ENCODE assay signal across 8 mouse cellular contexts in genomic region chr3:122244759-122245158, GRCm38 (mm10). TPM values are rescaled to one million over a fixed set of nuclear protein-coding genes. Genes with fewer than 3 reads are reported as not detected.
DNase-seq lines count a peak whose midpoint lies in the region; ATAC-seq and TF ChIP-seq lines count a peak whose summit lies in the region.

No protein-coding gene starts in this region.

- H3K4me3 ChIP-seq in heart, embryonic 10.5 days, result peak overlapping the region; percentile 97
- peak overlapping the region in 2 of 3 experiments; percentile 15 to 30 for H3K4me3 ChIP-seq in CH12.LX (replicated peaks in 1 of 3; ENCODE audit: low read depth in 2 of 3, low read length in 2 of 3, poor library complexity in 1 of 3)
- peak overlapping the region; percentile 95 for H3K4me3 ChIP-seq in forebrain, embryonic 15.5 days
- peak overlapping the region; percentile 37 for H3K4me3 ChIP-seq in liver, embryonic 15.5 days (replicated peaks)

- ATAC-seq in forebrain, embryonic 15.5 days (replicated peaks), result no peak
- ATAC-seq in liver, embryonic 15.5 days (ENCODE audit: insufficient read depth), result no peak
- no peak for ATAC-seq in erythroid progenitor cell, adult 5-6 weeks (replicated peaks; ENCODE audit: low FRiP score, poor library complexity, severe bottlenecking)

- in situ Hi-C loops in CH12.LX (cut with MboI; ENCODE audit: low pct_ligation_motif_present, low pct_unique_long_range_greater_than_20kb, low sequenced_read_pairs), result no loop called here

- H3K79me2 ChIP-seq in CH12.LX (replicated peaks; ENCODE audit: control insufficient read depth, extremely low read depth, insufficient read depth, poor library complexity, severe bottlenecking), result peaks cover 16% of the 10 kb centered on the region

- H3K9me3 ChIP-seq in heart, embryonic 10.5 days, result no peaks in the 10 kb centered on the region
- H3K9me3 ChIP-seq in CH12.LX (replicated peaks; ENCODE audit: low read length), result no peaks in the 10 kb centered on the region
- H3K9me3 ChIP-seq in forebrain, embryonic 15.5 days, result no peaks in the 10 kb centered on the region
- H3K9me3 ChIP-seq in liver, embryonic 15.5 days (replicated peaks), result no peaks in the 10 kb centered on the region

- no peak for TF ChIP-seq CTCF in CH12.LX (conservative IDR thresholded peaks at IDR 0.05 in 1 of 2, IDR thresholded peaks at IDR 0.05 in 1 of 2; ENCODE audit: low read depth in 2 of 2, low read length in 2 of 2)

- 60% methylated on average over 6 of the region's 6 CpGs for WGBS in heart, embryonic 10.5 days
- WGBS in forebrain, embryonic 15.5 days, result 37% methylated on average over 6 of the region's 6 CpGs
- 45% methylated on average over 6 of the region's 6 CpGs for WGBS in liver, embryonic 15.5 days (ENCODE audit: insufficient replicate concordance)

- peaks cover 15% of the 10 kb centered on the region for H3K4me1 ChIP-seq in heart, embryonic 10.5 days
- H3K4me1 ChIP-seq in CH12.LX (ENCODE audit: control insufficient read depth in 1 of 2, insufficient read depth in 2 of 2), result peaks cover 0 to 34% of the 10 kb centered on the region in 2 experiments; a peak in 2 of 4 replicates
- H3K4me1 ChIP-seq in forebrain, embryonic 15.5 days, result peaks cover 23% of the 10 kb centered on the region
- H3K4me1 ChIP-seq in liver, embryonic 15.5 days (replicated peaks), result peaks cover 43% of the 10 kb centered on the region

- dilution Hi-C loops in CH12.LX (cut with MboI; ENCODE audit: extremely low pct_ligation_motif_present, extremely low pct_unique_long_range_greater_than_20kb, low sequenced_read_pairs), result no loop called here

- peak overlapping the region; percentile 82 for H3K9ac ChIP-seq in CH12.LX (ENCODE audit: insufficient read depth, low read depth)
- H3K9ac ChIP-seq in forebrain, embryonic 15.5 days (replicated peaks), result peak overlapping the region; percentile 38
- H3K9ac ChIP-seq in liver, embryonic 15.5 days, result peak overlapping the region; percentile 43

- no peak for TF ChIP-seq POLR2A in CH12.LX (IDR thresholded peaks at IDR 0.05; ENCODE audit: low read depth, low read length)

- intact Hi-C loops in heart, postnatal 14 days (cut with DNase I), result loop anchor here (5.0 kb wide), 2 partner anchors 48 to 223 kb away; partner anchors contain the start of gene Bcar3

- TF ChIP-seq EP300 in CH12.LX (IDR thresholded peaks at IDR 0.05; ENCODE audit: low read length), result no peak

- no peaks in the 10 kb centered on the region for H3K27me3 ChIP-seq in heart, embryonic 10.5 days (ENCODE audit: insufficient read depth, poor library complexity, severe bottlenecking)
- no peaks in the 10 kb centered on the region for H3K27me3 ChIP-seq in CH12.LX (replicated peaks)
- no peaks in the 10 kb centered on the region for H3K27me3 ChIP-seq in forebrain, embryonic 15.5 days
- no peaks in the 10 kb centered on the region for H3K27me3 ChIP-seq in liver, embryonic 15.5 days

- H3K4me2 ChIP-seq in CH12.LX (ENCODE audit: insufficient read depth, low read depth, poor library complexity, severe bottlenecking), result peak overlapping the region; percentile 94
- peak overlapping the region; percentile 41 for H3K4me2 ChIP-seq in forebrain, embryonic 15.5 days (replicated peaks)
- H3K4me2 ChIP-seq in liver, embryonic 15.5 days, result peak overlapping the region; percentile 70

- H3K27ac ChIP-seq in heart, embryonic 10.5 days, result peak overlapping the region; percentile 96
- no peak overlapping the region for H3K27ac ChIP-seq in CH12.LX (ENCODE audit: insufficient read depth, low read depth)
- H3K27ac ChIP-seq in forebrain, embryonic 15.5 days (replicated peaks), result peak overlapping the region; percentile 95
- peak overlapping the region; percentile 80 for H3K27ac ChIP-seq in liver, embryonic 15.5 days (replicated peaks)

- H3K36me3 ChIP-seq in heart, embryonic 10.5 days, result no peaks in the 10 kb centered on the region
- peaks cover 0 to 4% of the 10 kb centered on the region in 2 experiments for H3K36me3 ChIP-seq in CH12.LX (replicated peaks in 1 of 2; ENCODE audit: control insufficient read depth in 1 of 2, insufficient read depth in 1 of 2, low read length in 1 of 2)
- no peaks in the 10 kb centered on the region for H3K36me3 ChIP-seq in forebrain, embryonic 15.5 days
- H3K36me3 ChIP-seq in liver, embryonic 15.5 days (replicated peaks), result peaks cover 10% of the 10 kb centered on the region

- no peak for DNase-seq in heart, embryonic 10.5 days (ENCODE audit: low spot score)
- no peak for DNase-seq in heart, postnatal 14 days
- no peak for DNase-seq in CH12.LX (ENCODE audit: extremely low read depth)
- no peak for DNase-seq in cerebellum, adult 11 months
- DNase-seq in gastrocnemius, postnatal 25 days, result no peak

- no peak for TF ChIP-seq RAD21 in CH12.LX (IDR thresholded peaks at IDR 0.05; ENCODE audit: low read depth, low read length)

TF ChIP-seq in CH12.LX, 34 proteins besides CTCF, POLR2A, EP300 and RAD21:
- no peak for TF ChIP-seq MAX (IDR thresholded peaks at IDR 0.05; ENCODE audit: low read length)
- TF ChIP-seq NELFE (IDR thresholded peaks at IDR 0.05; ENCODE audit: low read depth, low read length), result no peak
- no peak for TF ChIP-seq SMC3 (IDR thresholded peaks at IDR 0.05; ENCODE audit: low read depth, low read length)
- no peak for TF ChIP-seq ZC3H11A (IDR thresholded peaks at IDR 0.05; ENCODE audit: low read depth, low read length)
- TF ChIP-seq GABPA (IDR thresholded peaks at IDR 0.05; ENCODE audit: insufficient replicate concordance, low read depth, low read length), result no peak
- no peak for TF ChIP-seq ETS1 (conservative IDR thresholded peaks at IDR 0.05; ENCODE audit: low read depth, low read length)
- no peak for TF ChIP-seq MXI1 (IDR thresholded peaks at IDR 0.05; ENCODE audit: low read depth, low read length)

RNA-seq across cellular contexts. Expression of gene Gclm, which starts 0.6 kb away (rescaled TPM):
- 76.0 and 81.2 TPM in 2 replicates for polyA plus RNA-seq in heart, embryonic 10.5 days (2016; fragmentation: Nextera tagmentation; extraction: Ambion mirVana)
- 10 to 100 TPM; 57.2 to 61.6 TPM for total RNA-seq in heart, postnatal 14 days (2021)
- 26.1 and 38.4 TPM in 2 replicates for total RNA-seq in CH12.LX (2012; rRNA removed)
- 195 and 214 TPM in 2 replicates for total RNA-seq in CH12.LX (2014; rRNA removed)
- polyA plus RNA-seq in CH12.LX (2012; ENCODE audit: insufficient read length, low read depth), result 85.4 and 108 TPM in 2 replicates
- polyA plus RNA-seq in forebrain, embryonic 15.5 days (2015; fragmentation: Nextera tagmentation; extraction: Ambion mirVana), result 52.6 and 57.4 TPM in 2 replicates
- 427 and 441 TPM in 2 replicates for polyA plus RNA-seq in liver, embryonic 15.5 days (2015; fragmentation: Nextera tagmentation; extraction: Ambion mirVana)
- 337 and 399 TPM in 2 replicates for total RNA-seq in erythroid progenitor cell, adult 5-6 weeks (2015; ENCODE audit: low replicate concordance)
- total RNA-seq in erythroid progenitor cell, adult 5-6 weeks (2017; ENCODE audit: low replicate concordance), result 336 and 379 TPM in 2 replicates
- total RNA-seq in gastrocnemius, postnatal 25 days (2021), result 10 to 100 TPM; 21.3 to 21.7 TPM

RNA-seq across cellular contexts. Expression of gene Dnttip2, which starts 29.4 kb away (rescaled TPM):
- 53.1 and 77.4 TPM in 2 replicates for polyA plus RNA-seq in heart, embryonic 10.5 days (2016; fragmentation: Nextera tagmentation; extraction: Ambion mirVana)
- 10 to 100 TPM; 23.9 to 24.1 TPM for total RNA-seq in heart, postnatal 14 days (2021)
- total RNA-seq in CH12.LX (2012; rRNA removed), result 41.9 and 62.3 TPM in 2 replicates
- total RNA-seq in CH12.LX (2014; rRNA removed), result 65.2 and 72.7 TPM in 2 replicates
- 121 and 141 TPM in 2 replicates for polyA plus RNA-seq in CH12.LX (2012; ENCODE audit: insufficient read length, low read depth)
- 51.9 and 59.9 TPM in 2 replicates for polyA plus RNA-seq in forebrain, embryonic 15.5 days (2015; fragmentation: Nextera tagmentation; extraction: Ambion mirVana)
- 25.6 and 29.8 TPM in 2 replicates for polyA plus RNA-seq in liver, embryonic 15.5 days (2015; fragmentation: Nextera tagmentation; extraction: Ambion mirVana)
- total RNA-seq in erythroid progenitor cell, adult 5-6 weeks (2015; ENCODE audit: low replicate concordance), result 58.7 and 68.3 TPM in 2 replicates
- 23.7 and 31.9 TPM in 2 replicates for total RNA-seq in erythroid progenitor cell, adult 5-6 weeks (2017; ENCODE audit: low replicate concordance)
- 10 to 100 TPM; 17.4 to 21.9 TPM for total RNA-seq in gastrocnemius, postnatal 25 days (2021)

RNA-seq across cellular contexts. Expression of gene Bcar3, which starts 49.2 kb away (rescaled TPM):
- polyA plus RNA-seq in heart, embryonic 10.5 days (2016; fragmentation: Nextera tagmentation; extraction: Ambion mirVana), result 7.8 and 17.0 TPM in 2 replicates
- total RNA-seq in heart, postnatal 14 days (2021), result 1 to 10 TPM; 8.0 to 9.0 TPM
- total RNA-seq in CH12.LX (2012; rRNA removed) (47.4 and 56.9 TPM in 2 replicates), CH12.LX (2014; rRNA removed) (52.0 and 54.6 TPM in 2 replicates)
- 55.9 and 61.2 TPM in 2 replicates for polyA plus RNA-seq in CH12.LX (2012; ENCODE audit: insufficient read length, low read depth)
- 5.0 and 6.1 TPM in 2 replicates for polyA plus RNA-seq in forebrain, embryonic 15.5 days (2015; fragmentation: Nextera tagmentation; extraction: Ambion mirVana)
- 5.2 and 6.1 TPM in 2 replicates for polyA plus RNA-seq in liver, embryonic 15.5 days (2015; fragmentation: Nextera tagmentation; extraction: Ambion mirVana)
- total RNA-seq in erythroid progenitor cell, adult 5-6 weeks (2015; ENCODE audit: low replicate concordance), result 0.72 TPM in 1 of 2 replicates, not detected in the other
- total RNA-seq in erythroid progenitor cell, adult 5-6 weeks (2017; ENCODE audit: low replicate concordance), result 2.6 TPM in 1 of 2 replicates, not detected in the other
- total RNA-seq in gastrocnemius, postnatal 25 days (2021), result 1 to 10 TPM; 3.4 to 4.4 TPM

Comparison
In these comparisons a context has a peak if more than half of its experiments do, and no peak if none do; other contexts are left out.
1. H3K4me3 ChIP-seq: peak in every context shown above with its lines; median percentile 97 in heart, embryonic 10.5 days; 95 in forebrain, embryonic 15.5 days; 37 in liver, embryonic 15.5 days; 22 in CH12.LX.
2. H3K4me2 ChIP-seq: peak in every context shown above with its lines; median percentile 94 in CH12.LX; 70 in liver, embryonic 15.5 days; 41 in forebrain, embryonic 15.5 days.
3. RNA of gene Bcar3, which starts 49.2 kb away (total RNA-seq): 47.4 to 56.9 TPM in CH12.LX; 8.0 to 9.0 TPM in heart, postnatal 14 days, 3.4 to 4.4 TPM in gastrocnemius, postnatal 25 days and 0.72 to 2.6 TPM in erythroid progenitor cell, adult 5-6 weeks; every median in the first group is over 4 times any median in the second.
4. Peak in every context shown above with its lines, with median percentiles within 50 percentile points of each other: H3K9ac ChIP-seq.